Mouse (Mus musculus): ENCODE measurements around the gene Pelp1. TPM values are rescaled to one million over a fixed set of nuclear protein-coding genes. Genes with fewer than 3 reads are reported as not detected.

Gene Pelp1
- total RNA-seq, 2 experiments from 2014 or later, result 26.1 to 26.5 TPM

- DNase-seq (ENCODE audit: low spot score in 2 of 2), result no peak
These were observed 64.8 kb downstream of the Pelp1 start for GRCm38 (mm10) chr11:70345061-70345460.

Small RNA genes within 50 kb of the gene (microRNA-seq; reads per million reads assigned to microRNA genes)
- gene Mir7115, result not detected

Other genes starting within 250 kb of the Pelp1 start
- not detected for gene Slc16a11, start 197.3 kb downstream of the Pelp1 start, total RNA-seq (2021)
- 1 to 10 TPM; 2.6 to 3.2 TPM for gene Slc16a13, start 189.0 kb downstream of the Pelp1 start, total RNA-seq (2021)
- gene Bcl6b, start 180.2 kb downstream of the Pelp1 start, total RNA-seq (2021), result 10 to 100 TPM; 20.2 to 22.2 TPM
- gene 0610010K14Rik, start 172.1 kb downstream of the Pelp1 start, total RNA-seq (2021), result 10 to 100 TPM; 51.4 to 56.9 TPM
- gene Gm21988, start 170.2 kb downstream of the Pelp1 start, total RNA-seq (2021), result 1 to 10 TPM; 2.5 to 4.1 TPM
- gene Rnasek, start 170.2 kb downstream of the Pelp1 start, total RNA-seq (2021), result 100 to 1,000 TPM in 1 of 2 experiments, 10 to 100 TPM in 1; 83.0 to 103 TPM
- 1 to 10 TPM; 1.3 to 1.7 TPM for gene Alox12, start 154.7 kb downstream of the Pelp1 start, total RNA-seq (2021)
- under 1 TPM in 1 of 2 experiments, not detected in 1; 0.13 TPM for gene Alox12e, start 87.4 kb downstream of the Pelp1 start, total RNA-seq (2021)
- gene Alox15, start 58.0 kb downstream of the Pelp1 start, total RNA-seq (2021), result under 1 TPM; 0.13 to 0.25 TPM
- 10 to 100 TPM; 20.4 to 24.7 TPM for gene Arrb2, start 22.6 kb upstream of the Pelp1 start, total RNA-seq (2021)
- gene Med11, start 41.9 kb upstream of the Pelp1 start, total RNA-seq (2021), result 10 to 100 TPM; 11.2 TPM
- 1 to 10 TPM in 1 of 2 experiments, under 1 TPM in 1; 0.96 to 1.3 TPM for gene Zmynd15, start 49.4 kb upstream of the Pelp1 start, total RNA-seq (2021)
- 1 to 10 TPM; 5.0 to 5.1 TPM for gene Cxcl16, start 50.0 kb upstream of the Pelp1 start, total RNA-seq (2021)
- gene Tm4sf5, start 95.2 kb upstream of the Pelp1 start, total RNA-seq (2021), result not detected
- under 1 TPM; 0.86 to 0.88 TPM for gene Vmo1, start 104.6 kb upstream of the Pelp1 start, total RNA-seq (2021)
- gene Gltpd2, start 109.2 kb upstream of the Pelp1 start, total RNA-seq (2021), result under 1 TPM in 1 of 2 experiments, not detected in 1; 0.25 TPM
- 100 to 1,000 TPM; 349 to 357 TPM for gene Psmb6, start 115.3 kb upstream of the Pelp1 start, total RNA-seq (2021)
- gene Gm40193, start 122.9 kb upstream of the Pelp1 start, total RNA-seq (2021), result not detected
- 10 to 100 TPM; 23.4 to 23.6 TPM for gene Pld2, start 130.0 kb upstream of the Pelp1 start, total RNA-seq (2021)
- 10 to 100 TPM; 44.8 to 46.3 TPM for gene Mink1, start 152.8 kb upstream of the Pelp1 start, total RNA-seq (2021)
- not detected for gene 4930544D05Rik, start 205.8 kb upstream of the Pelp1 start, total RNA-seq (2021)
- gene Chrne, start 209.2 kb upstream of the Pelp1 start, total RNA-seq (2021), result 10 to 100 TPM; 13.8 to 21.4 TPM
- under 1 TPM; 0.32 to 0.39 TPM for gene Gp1ba, start 229.1 kb upstream of the Pelp1 start, total RNA-seq (2021)
- gene Rnf167, start 237.2 kb upstream of the Pelp1 start, total RNA-seq (2021), result 10 to 100 TPM; 43.5 to 44.0 TPM
- 100 to 1,000 TPM; 222 TPM for gene Slc25a11, start 237.4 kb upstream of the Pelp1 start, total RNA-seq (2021)
- 100 to 1,000 TPM; 620 to 621 TPM for gene Pfn1, start 244.6 kb upstream of the Pelp1 start, total RNA-seq (2021)
- gene Eno3, start 247.2 kb upstream of the Pelp1 start, total RNA-seq (2021), result 1,000 to 10,000 TPM; 4,042 to 4,361 TPM

All from gastrocnemius, postnatal 4 days (tissue).